Mouse (Mus musculus): Measurements from ENCODE around the gene Bfsp1. TPM values are rescaled to one million over a fixed set of nuclear protein-coding genes. Genes with fewer than 3 reads are reported as not detected.

The Bfsp1 gene
- polyA plus RNA-seq, 1 experiment from 2014 or later, result 1.1 TPM

Other genes with a start within 250 kb of the Bfsp1 start
- 477 and 487 TPM in 2 replicates for gene Dstn, start 52.1 kb upstream of the Bfsp1 start, polyA plus RNA-seq (2015; fragmentation: Nextera tagmentation; extraction: Ambion mirVana)
- gene Rrbp1, start 148.1 kb upstream of the Bfsp1 start, polyA plus RNA-seq (2015; fragmentation: Nextera tagmentation; extraction: Ambion mirVana), result 42.1 and 48.1 TPM in 2 replicates
- gene Banf2, start 169.9 kb upstream of the Bfsp1 start, polyA plus RNA-seq (2015; fragmentation: Nextera tagmentation; extraction: Ambion mirVana), result not detected in 2 replicates

Measured in neural tube, embryonic 13.5 days (tissue).